9 mouse cellular contexts compared by ENCODE assay signal in the genomic region with DNA sequence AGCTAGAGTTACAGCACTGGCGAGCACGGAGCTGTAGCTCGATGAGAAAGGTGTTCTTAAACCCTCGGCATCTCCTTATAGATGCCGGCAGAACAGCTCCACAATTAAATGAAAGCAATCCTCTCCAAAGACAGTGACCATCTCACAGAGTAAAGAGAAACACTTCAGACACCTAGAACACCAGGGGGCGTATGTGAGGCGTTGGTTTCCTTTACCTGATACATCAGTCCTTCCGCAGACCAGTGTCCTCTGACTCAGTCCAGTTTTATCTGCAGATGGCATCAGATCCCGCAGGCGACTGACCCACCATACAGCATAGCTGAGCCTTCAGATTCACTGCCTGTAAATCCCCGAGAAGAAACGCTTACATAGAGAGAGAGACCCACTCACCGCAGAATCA. TPM values are rescaled to one million over a fixed set of nuclear protein-coding genes. Genes with fewer than 3 reads are reported as not detected.
DNase-seq lines count a peak whose midpoint lies in the region; ATAC-seq and TF ChIP-seq lines count a peak whose summit lies in the region.
"Had no signal": no experiment of that assay in that cellular context is flagged by ENCODE, and none has a peak within 500 bp of the region (broad histone marks: within the 10 kb centered on the region; RNA-seq: fewer than 3 reads in every experiment).

No protein-coding gene starts in this region.

- no peaks in the 10 kb centered on the region for H3K27me3 ChIP-seq in heart, adult 2 months (ENCODE audit: control insufficient read depth, insufficient read depth, low read length)
- H3K27me3 ChIP-seq in heart, embryonic 11.5 days (ENCODE audit: control insufficient read depth, insufficient read depth, low read length) = no peaks in the 10 kb centered on the region
- 0 out of 2 replicates have a peak, but pooled peaks cover 8% of the 10 kb centered on the region for H3K27me3 ChIP-seq in limb, embryonic 15.5 days
- no peaks in the 10 kb centered on the region; the same call in 1 of the 2 replicates for H3K27me3 ChIP-seq in stomach, embryonic 16.5 days (ENCODE audit: control insufficient read depth, insufficient read depth, low read length)

- H3K9ac ChIP-seq in heart, adult 2 months (ENCODE audit: low read depth, low read length) = no peak overlapping the region
- no peak overlapping the region for H3K9ac ChIP-seq in heart, embryonic 11.5 days (ENCODE audit: low read depth, low read length)
- no peak overlapping the region for H3K9ac ChIP-seq in limb, embryonic 15.5 days
- H3K9ac ChIP-seq in stomach, embryonic 16.5 days (ENCODE audit: low read length) = 0 out of 2 replicates have a peak overlapping the region, but pooled peaks have one; percentile 17

- DNase-seq in heart, adult 2 months = peak; percentile 44 to 65
- DNase-seq in kidney, adult 9 months = peak; percentile 75
- DNase-seq in natural killer cell, adult 2 months (ENCODE audit: low spot score in 2 of 2) = peak; percentile 66 to 79

- H3K4me3 ChIP-seq in heart, adult 2 months = no peak overlapping the region
- H3K4me3 ChIP-seq in heart, embryonic 11.5 days (ENCODE audit: low read depth, low read length) = no peak overlapping the region
- no peak overlapping the region for H3K4me3 ChIP-seq in bone marrow macrophage, adult 2 months (ENCODE audit: insufficient read depth, low read length)
- no peak overlapping the region for H3K4me3 ChIP-seq in embryonic fibroblast, embryonic 13.5 days (ENCODE audit: insufficient read depth, low read length)
- H3K4me3 ChIP-seq in limb, embryonic 15.5 days = no peak overlapping the region
- no peak overlapping the region for H3K4me3 ChIP-seq in stomach, embryonic 16.5 days (replicated peaks; ENCODE audit: low read length)

- H3K79me2 ChIP-seq in heart, adult 2 months (replicated peaks; ENCODE audit: control insufficient read depth, insufficient read depth, low read length) = no peaks in the 10 kb centered on the region

- WGBS in heart, adult 2 months = 17% methylated on average over 13 of the region's 13 CpGs
- 19% methylated on average over 13 of the region's 13 CpGs for WGBS in heart, embryonic 11.5 days (ENCODE audit: insufficient replicate concordance)
- WGBS in limb, embryonic 15.5 days = 15% methylated on average over 13 of the region's 13 CpGs
- WGBS in stomach, embryonic 16.5 days = 14% methylated on average over 13 of the region's 13 CpGs

- no peaks in the 10 kb centered on the region for H3K36me3 ChIP-seq in heart, adult 2 months (ENCODE audit: control insufficient read depth, insufficient read depth, low read length)
- H3K36me3 ChIP-seq in heart, embryonic 11.5 days (ENCODE audit: control insufficient read depth, insufficient read depth, low read length) = no peaks in the 10 kb centered on the region
- H3K36me3 ChIP-seq in limb, embryonic 15.5 days = no peaks in the 10 kb centered on the region
- no peaks in the 10 kb centered on the region for H3K36me3 ChIP-seq in stomach, embryonic 16.5 days (ENCODE audit: control insufficient read depth, insufficient read depth, low read length)

- no peak for ATAC-seq in heart, embryonic 11.5 days (replicated peaks; ENCODE audit: insufficient number of reproducible peaks, low FRiP score, low TSS enrichment)
- no peak for ATAC-seq in limb, embryonic 15.5 days (ENCODE audit: insufficient number of reproducible peaks, low FRiP score, low TSS enrichment, low read depth)
- 0 out of 2 replicates have a peak, but pooled peaks have one; percentile 52 for ATAC-seq in stomach, embryonic 16.5 days (ENCODE audit: insufficient read depth, low FRiP score)

- TF ChIP-seq POLR2A in heart, adult 2 months (IDR thresholded peaks at IDR 0.05; ENCODE audit: insufficient read depth, low read depth, low read length) = no peak
- no peak for TF ChIP-seq POLR2A in bone marrow macrophage, adult 2 months (IDR thresholded peaks at IDR 0.05; ENCODE audit: borderline replicate concordance, low read depth, low read length)
- no peak for TF ChIP-seq POLR2A in embryonic fibroblast, embryonic 13.5 days (IDR thresholded peaks at IDR 0.05; ENCODE audit: low read depth, low read length)

- H3K27ac ChIP-seq in heart, adult 2 months = no peak overlapping the region
- H3K27ac ChIP-seq in heart, embryonic 11.5 days (ENCODE audit: low read depth, low read length) = no peak overlapping the region
- H3K27ac ChIP-seq in bone marrow macrophage, adult 2 months (ENCODE audit: insufficient read depth, low read depth, low read length) = no peak overlapping the region
- H3K27ac ChIP-seq in embryonic fibroblast, embryonic 13.5 days (ENCODE audit: insufficient read depth, low read length) = no peak overlapping the region
- 0 out of 2 replicates have a peak overlapping the region, but pooled peaks have one; percentile 9 for H3K27ac ChIP-seq in limb, embryonic 15.5 days
- 0 out of 2 replicates have a peak overlapping the region, but pooled peaks have one; percentile 19 for H3K27ac ChIP-seq in stomach, embryonic 16.5 days (ENCODE audit: low read length)
- H3K27ac ChIP-seq: macrophage had no signal

- H3K4me2 ChIP-seq in heart, embryonic 11.5 days = no peak overlapping the region
- no peak overlapping the region for H3K4me2 ChIP-seq in limb, embryonic 15.5 days
- no peak overlapping the region for H3K4me2 ChIP-seq in stomach, embryonic 16.5 days (ENCODE audit: low read depth, low read length)

- no peak for TF ChIP-seq EP300 in heart, adult 2 months (IDR thresholded peaks at IDR 0.05; ENCODE audit: insufficient read depth, low read depth, low read length)

- H3K9me3 ChIP-seq in heart, embryonic 11.5 days (replicated peaks; ENCODE audit: control insufficient read depth, low read length) = no peaks in the 10 kb centered on the region
- H3K9me3 ChIP-seq in limb, embryonic 15.5 days = no peaks in the 10 kb centered on the region
- no peaks in the 10 kb centered on the region for H3K9me3 ChIP-seq in stomach, embryonic 16.5 days (replicated peaks; ENCODE audit: control insufficient read depth, low read length)

- intact Hi-C loops in heart, adult 2 months (cut with DNase I) = loop anchor here (1.0 to 5.0 kb wide), 3 partner anchors 121 to 245 kb away; no protein-coding TSS in a partner anchor

- peaks cover 1% of the 10 kb centered on the region for H3K4me1 ChIP-seq in heart, adult 2 months (ENCODE audit: control insufficient read depth, insufficient read depth, low read length)
- peaks cover 5% of the 10 kb centered on the region for H3K4me1 ChIP-seq in heart, embryonic 11.5 days (ENCODE audit: control insufficient read depth, insufficient read depth, low read length)
- peaks cover 13% of the 10 kb centered on the region for H3K4me1 ChIP-seq in bone marrow macrophage, adult 2 months (ENCODE audit: control insufficient read depth, insufficient read depth, low read length)
- no peaks in the 10 kb centered on the region for H3K4me1 ChIP-seq in embryonic fibroblast, embryonic 13.5 days (ENCODE audit: control insufficient read depth, insufficient read depth, low read length)
- H3K4me1 ChIP-seq in limb, embryonic 15.5 days = 0 out of 2 replicates have a peak, but pooled peaks cover 2% of the 10 kb centered on the region
- H3K4me1 ChIP-seq in stomach, embryonic 16.5 days (ENCODE audit: control insufficient read depth, insufficient read depth, low read length) = no peaks in the 10 kb centered on the region

- peak; percentile 86 for TF ChIP-seq CTCF in heart, adult 2 months (IDR thresholded peaks at IDR 0.05)
- peak; percentile 48 for TF ChIP-seq CTCF in bone marrow macrophage, adult 2 months (IDR thresholded peaks at IDR 0.05; ENCODE audit: low read depth, low read length)
- peak; percentile 8; the same call in 1 of the 2 replicates for TF ChIP-seq CTCF in embryonic fibroblast, embryonic 13.5 days (IDR thresholded peaks at IDR 0.05; ENCODE audit: borderline replicate concordance, insufficient read depth, low read length)

RNA-seq across cellular contexts. Expression of a gene that starts 32.7 kb away (rescaled TPM):
- 1 to 10 TPM; 1.6 to 1.8 TPM for total RNA-seq in heart, adult 2 months (2021)
- polyA plus RNA-seq in heart, adult 2 months (2012; rRNA removed) = 0.06 TPM in 2 replicates
- 0.13 and 0.17 TPM in 2 replicates for polyA plus RNA-seq in heart, embryonic 11.5 days (2014; fragmentation: Nextera tagmentation; extraction: Ambion mirVana)
- not detected in 2 replicates for polyA plus RNA-seq in bone marrow macrophage, adult 2 months (2012; ENCODE audit: insufficient read depth, insufficient read length, missing spikeins)
- polyA plus RNA-seq in embryonic fibroblast, embryonic 13.5 days (2011; ENCODE audit: insufficient read length, low read depth, missing spikeins) = 0.12 TPM in 1 of 2 replicates, not detected in the other
- 0.22 TPM in 1 of 2 replicates, not detected in the other for polyA plus RNA-seq in limb, embryonic 15.5 days (2015; fragmentation: Nextera tagmentation; extraction: Ambion mirVana)
- not detected in 2 replicates for polyA plus RNA-seq in stomach, embryonic 16.5 days (2015; fragmentation: Nextera tagmentation; extraction: Ambion mirVana)
- polyA plus RNA-seq: macrophage had no signal

RNA-seq across cellular contexts. Expression of a gene that starts 54.0 kb away (rescaled TPM):
- 1 to 10 TPM; 2.3 to 2.5 TPM for total RNA-seq in heart, adult 2 months (2021)
- 3.0 and 4.0 TPM in 2 replicates for polyA plus RNA-seq in heart, adult 2 months (2012; rRNA removed)
- polyA plus RNA-seq in heart, embryonic 11.5 days (2014; fragmentation: Nextera tagmentation; extraction: Ambion mirVana) = 10.1 and 13.1 TPM in 2 replicates
- polyA plus RNA-seq in bone marrow macrophage, adult 2 months (2012; ENCODE audit: insufficient read depth, insufficient read length, missing spikeins) = 15.4 and 16.8 TPM in 2 replicates
- 13.5 and 17.6 TPM in 2 replicates for polyA plus RNA-seq in embryonic fibroblast, embryonic 13.5 days (2011; ENCODE audit: insufficient read length, low read depth, missing spikeins)
- polyA plus RNA-seq in limb, embryonic 15.5 days (2015; fragmentation: Nextera tagmentation; extraction: Ambion mirVana) = 18.8 and 20.6 TPM in 2 replicates
- 18.3 and 18.9 TPM in 2 replicates for polyA plus RNA-seq in stomach, embryonic 16.5 days (2015; fragmentation: Nextera tagmentation; extraction: Ambion mirVana)

RNA-seq across cellular contexts. Expression of a gene that starts 54.2 kb away (rescaled TPM):
- 10 to 100 TPM; 45.5 to 48.0 TPM for total RNA-seq in heart, adult 2 months (2021)
- polyA plus RNA-seq in heart, adult 2 months (2012; rRNA removed) = 46.6 and 84.3 TPM in 2 replicates
- 189 and 202 TPM in 2 replicates for polyA plus RNA-seq in heart, embryonic 11.5 days (2014; fragmentation: Nextera tagmentation; extraction: Ambion mirVana)
- 109 and 110 TPM in 2 replicates for polyA plus RNA-seq in bone marrow macrophage, adult 2 months (2012; ENCODE audit: insufficient read depth, insufficient read length, missing spikeins)
- polyA plus RNA-seq in embryonic fibroblast, embryonic 13.5 days (2011; ENCODE audit: insufficient read length, low read depth, missing spikeins) = 92.9 and 121 TPM in 2 replicates
- 144 and 145 TPM in 2 replicates for polyA plus RNA-seq in limb, embryonic 15.5 days (2015; fragmentation: Nextera tagmentation; extraction: Ambion mirVana)
- polyA plus RNA-seq in stomach, embryonic 16.5 days (2015; fragmentation: Nextera tagmentation; extraction: Ambion mirVana) = 131 and 147 TPM in 2 replicates

RNA-seq across cellular contexts. Expression of a gene that starts 56.5 kb away (rescaled TPM):
- under 1 TPM; 0.11 to 0.23 TPM for total RNA-seq in heart, adult 2 months (2021)
- 0.53 and 0.61 TPM in 2 replicates for polyA plus RNA-seq in heart, adult 2 months (2012; rRNA removed)
- polyA plus RNA-seq in heart, embryonic 11.5 days (2014; fragmentation: Nextera tagmentation; extraction: Ambion mirVana) = 0.56 and 0.70 TPM in 2 replicates
- 0.43 and 0.88 TPM in 2 replicates for polyA plus RNA-seq in bone marrow macrophage, adult 2 months (2012; ENCODE audit: insufficient read depth, insufficient read length, missing spikeins)
- 2.1 and 2.9 TPM in 2 replicates for polyA plus RNA-seq in embryonic fibroblast, embryonic 13.5 days (2011; ENCODE audit: insufficient read length, low read depth, missing spikeins)
- 2.2 and 2.3 TPM in 2 replicates for polyA plus RNA-seq in limb, embryonic 15.5 days (2015; fragmentation: Nextera tagmentation; extraction: Ambion mirVana)
- 0.65 and 0.79 TPM in 2 replicates for polyA plus RNA-seq in stomach, embryonic 16.5 days (2015; fragmentation: Nextera tagmentation; extraction: Ambion mirVana)

Comparison
In these comparisons a context has a peak if more than half of its experiments do, and no peak if none do; other contexts are left out.
1. H3K27ac ChIP-seq: peak in limb, embryonic 15.5 days (single experiment) and stomach, embryonic 16.5 days (single experiment); none in heart, adult 2 months (single experiment), heart, embryonic 11.5 days (single experiment), bone marrow macrophage, adult 2 months (single experiment) and embryonic fibroblast, embryonic 13.5 days (single experiment).
2. CTCF ChIP-seq: peak in every context shown above with its lines; median percentile 86 in heart, adult 2 months; 48 in bone marrow macrophage, adult 2 months; 8 in embryonic fibroblast, embryonic 13.5 days.
3. Peak in every context shown above with its lines, with median percentiles within 50 percentile points of each other: DNase-seq.